Mouse (Mus musculus): ENCODE results near the gene Gm38431. TPM values are rescaled to one million over a fixed set of nuclear protein-coding genes. Genes with fewer than 3 reads are reported as not detected.

The Gm38431 gene
- polyA plus RNA-seq, 1 experiment from 2014 or later, result 0.61 TPM

GRCm38 (mm10) chr9:21041308-21041707 lies 50.5 kb downstream of the Gm38431 start:
- no peak overlapping the region for H3K9ac ChIP-seq (replicated peaks)
- TF ChIP-seq CTCF (IDR thresholded peaks at IDR 0.05; ENCODE audit: low read depth), result no peak
- TF ChIP-seq EP300 (IDR thresholded peaks at IDR 0.05; ENCODE audit: low read depth), result no peak
- H3K4me1 ChIP-seq (ENCODE audit: insufficient read depth), result peaks cover 14% of the 10 kb centered on the region
- no peak overlapping the region for H3K4me3 ChIP-seq (ENCODE audit: low read depth, low read length)
- H3K36me3 ChIP-seq (replicated peaks; ENCODE audit: insufficient read depth, low read length), result no peaks in the 10 kb centered on the region
- H3K9me3 ChIP-seq (ENCODE audit: low read length), result no peaks in the 10 kb centered on the region
- DNase-seq, result no peak
- H3K27ac ChIP-seq (ENCODE audit: low read depth), result no peak overlapping the region
- peaks cover 36% of the 10 kb centered on the region for H3K27me3 ChIP-seq (ENCODE audit: insufficient read depth, low read length)
- WGBS (ENCODE audit: insufficient replicate concordance), result 46% methylated on average over 4 of the region's 4 CpGs
- no peak overlapping the region for H3K4me2 ChIP-seq (ENCODE audit: low read depth, low read length)
- no peak for ATAC-seq

GRCm38 (mm10) chr9:21039779-21040178 lies 52.0 kb downstream of the Gm38431 start:
- Histone ChIP-seq H3K36me3 (replicated peaks; ENCODE audit: insufficient read depth, low read length) (no peaks in the 10 kb centered on the region), H3K27me3 (ENCODE audit: insufficient read depth, low read length) (peaks cover 51% of the 10 kb centered on the region), H3K9me3 (ENCODE audit: low read length) (no peaks in the 10 kb centered on the region), H3K4me3 (ENCODE audit: low read depth, low read length) (no peak overlapping the region), H3K9ac (replicated peaks) (no peak overlapping the region), H3K4me1 (ENCODE audit: insufficient read depth) (peaks cover 16% of the 10 kb centered on the region), H3K27ac (ENCODE audit: low read depth) (no peak overlapping the region), H3K4me2 (ENCODE audit: low read depth, low read length) (no peak overlapping the region)
- 56% methylated on average over 3 of the region's 3 CpGs for WGBS (ENCODE audit: insufficient replicate concordance)
- DNase-seq (no peak), ATAC-seq (peak; percentile 74)
- no peak for TF ChIP-seq CTCF (IDR thresholded peaks at IDR 0.05; ENCODE audit: low read depth)

- Histone ChIP-seq H3K9me3 (ENCODE audit: low read length) (no peaks in the 10 kb centered on the region), H3K4me3 (ENCODE audit: low read depth, low read length) (peak overlapping the region; percentile 29), H3K36me3 (replicated peaks; ENCODE audit: insufficient read depth, low read length) (no peaks in the 10 kb centered on the region), H3K27ac (ENCODE audit: low read depth) (no peak overlapping the region), H3K9ac (replicated peaks) (no peak overlapping the region), H3K4me2 (ENCODE audit: low read depth, low read length) (peak overlapping the region; percentile 51), H3K27me3 (ENCODE audit: insufficient read depth, low read length) (peaks cover 74% of the 10 kb centered on the region), H3K4me1 (ENCODE audit: insufficient read depth) (peaks cover 31% of the 10 kb centered on the region)
- no peak for ATAC-seq
- TF ChIP-seq EP300 (IDR thresholded peaks at IDR 0.05; ENCODE audit: low read depth) (no peak), CTCF (IDR thresholded peaks at IDR 0.05; ENCODE audit: low read depth) (no peak)
- WGBS (ENCODE audit: insufficient replicate concordance), result 4% methylated on average over 30 of the region's 31 CpGs
- peak; percentile 29 for DNase-seq
Measured at GRCm38 (mm10) chr9:21037481-21037891, 54.3 kb downstream of the Gm38431 start.

GRCm38 (mm10) chr9:21036666-21037065 lies 55.1 kb downstream of the Gm38431 start:
- 4% methylated on average over 22 of the region's 22 CpGs for WGBS (ENCODE audit: insufficient replicate concordance)
- Histone ChIP-seq H3K9me3 (ENCODE audit: low read length) (no peaks in the 10 kb centered on the region), H3K9ac (replicated peaks) (no peak overlapping the region), H3K27me3 (ENCODE audit: insufficient read depth, low read length) (peaks cover 82% of the 10 kb centered on the region), H3K4me3 (ENCODE audit: low read depth, low read length) (no peak overlapping the region), H3K4me2 (ENCODE audit: low read depth, low read length) (no peak overlapping the region), H3K36me3 (replicated peaks; ENCODE audit: insufficient read depth, low read length) (no peaks in the 10 kb centered on the region), H3K4me1 (ENCODE audit: insufficient read depth) (peaks cover 39% of the 10 kb centered on the region), H3K27ac (ENCODE audit: low read depth) (no peak overlapping the region)
- no peak for TF ChIP-seq EP300 (IDR thresholded peaks at IDR 0.05; ENCODE audit: low read depth)
- TF ChIP-seq CTCF (IDR thresholded peaks at IDR 0.05; ENCODE audit: low read depth), result no peak
- no peak for DNase-seq
- no peak for ATAC-seq

- TF ChIP-seq EP300 (IDR thresholded peaks at IDR 0.05; ENCODE audit: low read depth) (no peak), CTCF (IDR thresholded peaks at IDR 0.05; ENCODE audit: low read depth) (no peak)
- Histone ChIP-seq H3K36me3 (replicated peaks; ENCODE audit: insufficient read depth, low read length) (no peaks in the 10 kb centered on the region), H3K9me3 (ENCODE audit: low read length) (no peaks in the 10 kb centered on the region), H3K9ac (replicated peaks) (no peak overlapping the region), H3K27me3 (ENCODE audit: insufficient read depth, low read length) (peaks cover 85% of the 10 kb centered on the region), H3K27ac (ENCODE audit: low read depth) (no peak overlapping the region), H3K4me2 (ENCODE audit: low read depth, low read length) (no peak overlapping the region), H3K4me1 (ENCODE audit: insufficient read depth) (peaks cover 44% of the 10 kb centered on the region), H3K4me3 (ENCODE audit: low read depth, low read length) (no peak overlapping the region)
- WGBS (ENCODE audit: insufficient replicate concordance), result 9% methylated on average over 20 of the region's 20 CpGs
- no peak for ATAC-seq
- no peak for DNase-seq
Measured at GRCm38 (mm10) chr9:21036161-21036560, 55.6 kb downstream of the Gm38431 start.

- 31% methylated on average over 9 of the region's 9 CpGs for WGBS (ENCODE audit: insufficient replicate concordance)
- no peak overlapping the region for H3K4me3 ChIP-seq (ENCODE audit: low read depth, low read length)
- H3K4me1 ChIP-seq (ENCODE audit: insufficient read depth), result peaks cover 47% of the 10 kb centered on the region
- no peak for ATAC-seq
- no peak overlapping the region for H3K9ac ChIP-seq (replicated peaks)
- no peaks in the 10 kb centered on the region for H3K36me3 ChIP-seq (replicated peaks; ENCODE audit: insufficient read depth, low read length)
- no peak for DNase-seq
- no peaks in the 10 kb centered on the region for H3K9me3 ChIP-seq (ENCODE audit: low read length)
- peaks cover 85% of the 10 kb centered on the region for H3K27me3 ChIP-seq (ENCODE audit: insufficient read depth, low read length)
- TF ChIP-seq EP300 (IDR thresholded peaks at IDR 0.05; ENCODE audit: low read depth), result no peak
- no peak for TF ChIP-seq CTCF (IDR thresholded peaks at IDR 0.05; ENCODE audit: low read depth)
- no peak overlapping the region for H3K27ac ChIP-seq (ENCODE audit: low read depth)
- no peak overlapping the region for H3K4me2 ChIP-seq (ENCODE audit: low read depth, low read length)
Measured at GRCm38 (mm10) chr9:21035586-21035985, 56.2 kb downstream of the Gm38431 start.

All from liver, postnatal 0 days (tissue).